Mouse (Mus musculus) liver, adult 2 months (tissue): Measurements from ENCODE around the gene Map2k7. TPM values are rescaled to one million over a fixed set of nuclear protein-coding genes. Genes with fewer than 3 reads are reported as not detected.

Experiments
- DNase-seq: peaks from one replicate; pipeline ENCODE4 v3.0.0-alpha.2; 2011; ENCODE audit warnings: low read depth, low spot score; ENCODE audit errors: extremely low read depth
- H3K27ac ChIP-seq: fragments of 200-500 bp; replicated peaks from 2 replicates; pipeline ENCODE4 v1.5.1; 2012; ENCODE audit warnings: low read depth, mild to moderate bottlenecking, control low read depth, inconsistent platforms, low read length; ENCODE audit not compliant: insufficient read depth
- H3K27me3 ChIP-seq: fragments of 200-500 bp; 2 replicates; pipeline ENCODE4 v1.6.1; 2012; ENCODE audit warnings: mild to moderate bottlenecking, moderate library complexity, low read length, inconsistent platforms; ENCODE audit not compliant: control insufficient read depth, insufficient read depth
- H3K36me3 ChIP-seq: fragments of 200-500 bp; 2 replicates; pipeline ENCODE4 v1.6.1; 2012; ENCODE audit warnings: low read length, inconsistent platforms; ENCODE audit not compliant: control insufficient read depth, insufficient read depth
- H3K4me1 ChIP-seq: fragments of 200-500 bp; 2 replicates; pipeline ENCODE4 v1.6.1; 2011; ENCODE audit warnings: low read length; ENCODE audit not compliant: control insufficient read depth, insufficient read depth
- H3K4me3 ChIP-seq: fragments of 200-500 bp; 2 replicates; pipeline ENCODE4 v1.5.1; 2011; ENCODE audit warnings: low read depth, mild to moderate bottlenecking, control low read depth, low read length, moderate library complexity; ENCODE audit not compliant: insufficient read depth
- H3K79me2 ChIP-seq: fragments of 200-500 bp; 2 replicates; pipeline ENCODE4 v1.6.1; 2012; ENCODE audit warnings: inconsistent platforms, mild to moderate bottlenecking, low read length, moderate library complexity; ENCODE audit not compliant: control insufficient read depth, insufficient read depth
- H3K9ac ChIP-seq: fragments of 200-500 bp; 2 replicates; pipeline ENCODE4 v1.6.1; 2012; ENCODE audit warnings: low read depth, mild to moderate bottlenecking, control low read depth, inconsistent platforms, low read length
- CTCF ChIP-seq: fragments of 200-500 bp; IDR thresholded peaks from 2 replicates; pipeline ENCODE4 v1.5.1; 2011; ENCODE audit warnings: low read depth, low read length, control low read depth
- POLR2A ChIP-seq: fragments of 200-500 bp; IDR thresholded peaks from 2 replicates; pipeline ENCODE4 v1.6.1; 2011; ENCODE audit warnings: low read length, control low read depth; ENCODE audit not compliant: insufficient read depth; ENCODE audit errors: extremely low read depth
- WGBS: fragments of 180-500 bp; shearing (Covaris S2); methylation state at CpG from one replicate; pipeline ENCODE4 v1.1.7; 2018; 5-methylcytosine and 5-hydroxymethylcytosine counted together
- polyA plus RNA-seq: library from polyadenylated mRNA; depleted of rRNA; stranded (reverse); fragments of >200 nt; gene quantifications from 2 replicates; pipeline ENCODE4 v1.2.3, GENCODE M21; 2012
- total RNA-seq: library from RNA; depleted of rRNA; stranded (reverse); fragments of >200 nt; gene quantifications from 2 replicates; pipeline ENCODE4 v1.2.3, GENCODE M21; 2014

The Map2k7 gene
- total and polyA plus RNA-seq, 2 experiments, result 9.5 to 26.1 TPM

GRCm38 (mm10) chr8:4247951-4248540 is 9.5 kb downstream of the Map2k7 start, which contains the start of gene Tgfbr3l:
Gene Tgfbr3l, plus strand, starts transcription at chr8:4248214.
- H3K27me3 ChIP-seq, result no peaks in the 10 kb centered on the region
- H3K36me3 ChIP-seq, result peaks cover 13% of the 10 kb centered on the region
- no peaks in the 10 kb centered on the region for H3K79me2 ChIP-seq
- H3K9ac ChIP-seq, result no peak within 1 kb of the TSS
- 84% methylated on average over 15 of the region's 15 CpGs for WGBS
- no peak within 1 kb of the TSS for H3K27ac ChIP-seq
- TF ChIP-seq CTCF (no peak), POLR2A (no peak)
- H3K4me1 ChIP-seq, result peaks cover 4% of the 10 kb centered on the region
- DNase-seq, result no peak
- no peak within 1 kb of the TSS for H3K4me3 ChIP-seq

- H3K9ac ChIP-seq, result no peak overlapping the region
- peaks cover 5% of the 10 kb centered on the region; the same call in 1 of the 2 replicates for H3K36me3 ChIP-seq
- H3K4me1 ChIP-seq, result peaks cover 5% of the 10 kb centered on the region
- no peaks in the 10 kb centered on the region for H3K79me2 ChIP-seq
- WGBS, result 72% methylated on average over 29 of the region's 29 CpGs
- TF ChIP-seq POLR2A (no peak), CTCF (no peak)
- H3K27ac ChIP-seq, result no peak overlapping the region
- no peaks in the 10 kb centered on the region for H3K27me3 ChIP-seq
- no peak for DNase-seq
- no peak overlapping the region for H3K4me3 ChIP-seq
Observed at GRCm38 (mm10) chr8:4249213-4249612, 10.7 kb downstream of the Map2k7 start.

- Histone ChIP-seq H3K27ac (no peak overlapping the region), H3K36me3 (peaks cover 3% of the 10 kb centered on the region; the same call in 1 of the 2 replicates), H3K27me3 (no peaks in the 10 kb centered on the region), H3K4me3 (no peak overlapping the region), H3K9ac (no peak overlapping the region), H3K79me2 (no peaks in the 10 kb centered on the region), H3K4me1 (peaks cover 6% of the 10 kb centered on the region)
- WGBS, result 46% methylated on average over 26 of the region's 26 CpGs
- TF ChIP-seq CTCF, result peak; percentile 91
- no peak for TF ChIP-seq POLR2A
- DNase-seq, result peak; percentile 49
Observed at GRCm38 (mm10) chr8:4250306-4250970, 11.9 kb downstream of the Map2k7 start.

GRCm38 (mm10) chr8:4252116-4252760 is 13.7 kb downstream of the Map2k7 start:
- Histone ChIP-seq H3K4me3 (peak overlapping the region; percentile 89; the same call in 1 of the 2 replicates), H3K4me1 (peaks cover 6% of the 10 kb centered on the region), H3K9ac (peak overlapping the region; percentile 37; the same call in 1 of the 2 replicates), H3K79me2 (no peaks in the 10 kb centered on the region), H3K36me3 (no peaks in the 10 kb centered on the region; the same call in 1 of the 2 replicates), H3K27ac (no peak overlapping the region), H3K27me3 (no peaks in the 10 kb centered on the region)
- no peak for TF ChIP-seq POLR2A
- no peak for TF ChIP-seq CTCF
- 41% methylated on average over 8 of the region's 8 CpGs for WGBS
- no peak for DNase-seq

- TF ChIP-seq POLR2A, result 0 out of 2 replicates have a peak, but pooled peaks have one; percentile 38
- TF ChIP-seq CTCF, result no peak
Observed at GRCm38 (mm10) chr8:4252934-4253841, 14.6 kb downstream of the Map2k7 start, which contains the start of gene Snapc2. Gene Snapc2, plus strand, starts transcription at chr8:4253080.

More at GRCm38 (mm10) chr8:4252934-4253841, 14.6 kb downstream of the Map2k7 start, which contains the start of gene Snapc2:
- Histone ChIP-seq H3K4me1 (peaks cover 6% of the 10 kb centered on the region), H3K4me3 (peak within 1 kb of the TSS; percentile 89), H3K36me3 (no peaks in the 10 kb centered on the region; the same call in 1 of the 2 replicates), H3K27me3 (no peaks in the 10 kb centered on the region), H3K79me2 (no peaks in the 10 kb centered on the region), H3K27ac (peak within 1 kb of the TSS; percentile 95), H3K9ac (peak within 1 kb of the TSS; percentile 96)
- WGBS, result under 1% methylated on average over 69 of the region's 69 CpGs
- DNase-seq, result peak; percentile 86
